Mouse (Mus musculus): ENCODE measurements around the gene Zbed3.
"Not testable (repeated sequence)": the region's sequence is repeated elsewhere in the genome, so short reads cannot be mapped to it uniquely, and the experiment has no call there.

Zbed3 gene

GRCm38 (mm10) chr13:95332086-95332899, 8.9 kb downstream of the Zbed3 start:
- no peak for DNase-seq

- DNase-seq = no peak
These were observed 12.8 kb downstream of the Zbed3 start for GRCm38 (mm10) chr13:95336122-95336677.

GRCm38 (mm10) chr13:95343470-95343869, 20.1 kb downstream of the Zbed3 start:
- DNase-seq = no peak

GRCm38 (mm10) chr13:95345869-95346268, 22.5 kb downstream of the Zbed3 start:
- no peak for DNase-seq

GRCm38 (mm10) chr13:95347018-95347696, 23.7 kb downstream of the Zbed3 start:
- DNase-seq = peak; percentile 73

GRCm38 (mm10) chr13:95348476-95348875, 25.1 kb downstream of the Zbed3 start:
- no peak for DNase-seq

GRCm38 (mm10) chr13:95358223-95358622, 34.8 kb downstream of the Zbed3 start:
- no peak for DNase-seq

GRCm38 (mm10) chr13:95363440-95363839, 40.0 kb downstream of the Zbed3 start:
- DNase-seq = no peak

- DNase-seq = no peak
These were observed 42.9 kb downstream of the Zbed3 start for GRCm38 (mm10) chr13:95366356-95366755.

- peak; percentile 92 for DNase-seq
These were observed 51.5 kb downstream of the Zbed3 start, which contains the start of gene Aggf1 for GRCm38 (mm10) chr13:95374701-95375553. Gene Aggf1 (minus strand): TSS chr13:95375352.

GRCm38 (mm10) chr13:95375554-95375914, 52.1 kb downstream of the Zbed3 start:
- no peak for DNase-seq

- not testable (repeated sequence) for DNase-seq
These were observed 53.4 kb downstream of the Zbed3 start for GRCm38 (mm10) chr13:95376689-95377289.

- DNase-seq = no peak
These were observed 55.3 kb downstream of the Zbed3 start for GRCm38 (mm10) chr13:95378696-95379095.

GRCm38 (mm10) chr13:95382418-95382817, 59.0 kb downstream of the Zbed3 start:
- no peak for DNase-seq

Measured in thymus, postnatal 14 days (tissue).